Mouse (Mus musculus) activated CD4-positive, CD25-positive, alpha-beta regulatory T cell, adult 4 months (primary cell): ENCODE results near the gene Spata13. TPM values are rescaled to one million over a fixed set of nuclear protein-coding genes. Genes with fewer than 3 reads are reported as not detected.

Source experiments
- ATAC-seq: one replicate; pipeline ENCODE4 v1.8.0; 2017
- polyA plus RNA-seq, 2 experiments: library from polyadenylated mRNA; unstranded; fragments of 100-300 nt; shearing (Covaris generic); gene quantifications; one replicate each; pipeline ENCODE4 v1.2.1; 2017

Gene Spata13
- polyA plus RNA-seq: 100 to 1,000 TPM in 1 of 2 experiments, 10 to 100 TPM in 1; 85.7 to 107 TPM

- peak; percentile 83 for ATAC-seq
Measured at GRCm38 (mm10) chr14:60633961-60634864, at the start of gene Spata13. Gene Spata13, plus strand, starts transcription at chr14:60634001.

GRCm38 (mm10) chr14:60586687-60587453 lies 46.9 kb upstream of the Spata13 start:
- no peak for ATAC-seq

GRCm38 (mm10) chr14:60589001-60589400 lies 44.8 kb upstream of the Spata13 start:
- no peak for ATAC-seq

GRCm38 (mm10) chr14:60592339-60592738 lies 41.5 kb upstream of the Spata13 start:
- no peak for ATAC-seq

GRCm38 (mm10) chr14:60592822-60593221 lies 41.0 kb upstream of the Spata13 start:
- ATAC-seq: peak; percentile 73

- no peak for ATAC-seq
Measured at GRCm38 (mm10) chr14:60597571-60597970, 36.2 kb upstream of the Spata13 start.

GRCm38 (mm10) chr14:60599044-60599443 lies 34.8 kb upstream of the Spata13 start:
- ATAC-seq: no peak

- ATAC-seq: no peak
Measured at GRCm38 (mm10) chr14:60605564-60605963, 28.2 kb upstream of the Spata13 start.

GRCm38 (mm10) chr14:60606194-60606593 lies 27.6 kb upstream of the Spata13 start:
- no peak for ATAC-seq

- no peak for ATAC-seq
Measured at GRCm38 (mm10) chr14:60607743-60608142, 26.1 kb upstream of the Spata13 start.

GRCm38 (mm10) chr14:60609160-60609559 lies 24.6 kb upstream of the Spata13 start:
- no peak for ATAC-seq

GRCm38 (mm10) chr14:60612671-60613070 lies 21.1 kb upstream of the Spata13 start:
- no peak for ATAC-seq

GRCm38 (mm10) chr14:60621076-60621475 lies 12.7 kb upstream of the Spata13 start:
- ATAC-seq: no peak

GRCm38 (mm10) chr14:60625486-60625885 lies 8.3 kb upstream of the Spata13 start:
- no peak for ATAC-seq

GRCm38 (mm10) chr14:60629887-60630460 lies 3.8 kb upstream of the Spata13 start:
- ATAC-seq: no peak

GRCm38 (mm10) chr14:60630981-60631380 lies 2.8 kb upstream of the Spata13 start:
- no peak for ATAC-seq

- ATAC-seq: peak; percentile 31
Measured at GRCm38 (mm10) chr14:60634877-60635771, 1.3 kb downstream of the Spata13 start.

- no peak for ATAC-seq
Measured at GRCm38 (mm10) chr14:60635911-60636607, 2.3 kb downstream of the Spata13 start.

- no peak for ATAC-seq
Measured at GRCm38 (mm10) chr14:60636608-60636980, 2.8 kb downstream of the Spata13 start.

GRCm38 (mm10) chr14:60636996-60637395 lies 3.2 kb downstream of the Spata13 start:
- no peak for ATAC-seq

GRCm38 (mm10) chr14:60638159-60638558 lies 4.4 kb downstream of the Spata13 start:
- ATAC-seq: no peak
